Mouse (Mus musculus) forebrain, postnatal 0 days (tissue): ENCODE measurements at regions not wholly inside any gene's neighbourhood (a gene's known extent, or its start where the extent isn't known, plus 50 kb on each side); places are given as distances from the start of the nearest gene placed in this dataset.

Experiments
- ATAC-seq: fragments of 200-750 bp; cut with Nextera tagmentation; 2 replicates; pipeline ENCODE4 v1.8.0; 2017; ENCODE audit warnings: mild to moderate bottlenecking, moderate library complexity
- DNase-seq: peaks from one replicate; pipeline ENCODE4 v3.0.0-alpha.2; 2015
- H3K27ac ChIP-seq: fragments of 300-500 bp; sonication (generic); 2 replicates; pipeline ENCODE4 v1.5.1; 2014; ENCODE audit warnings: low read depth, mild to moderate bottlenecking, antibody characterized with exemption, low read length, moderate library complexity, mixed read lengths
- H3K27me3 ChIP-seq: fragments of 300-500 bp; sonication (generic); 2 replicates; pipeline ENCODE4 v1.6.1; 2014; ENCODE audit warnings: mild to moderate bottlenecking, low read length, mixed read lengths; ENCODE audit not compliant: insufficient read depth
- H3K36me3 ChIP-seq: fragments of 300-500 bp; sonication (generic); 2 replicates; pipeline ENCODE4 v1.6.1; 2014; ENCODE audit warnings: mild to moderate bottlenecking, moderate library complexity; ENCODE audit not compliant: insufficient read depth
- H3K4me1 ChIP-seq: fragments of 300-500 bp; sonication (generic); 2 replicates; pipeline ENCODE4 v1.6.1; 2014; ENCODE audit warnings: antibody characterized with exemption; ENCODE audit not compliant: insufficient read depth
- H3K4me2 ChIP-seq: fragments of 300-500 bp; sonication (generic); 2 replicates; pipeline ENCODE4 v1.6.1; 2014; ENCODE audit warnings: low read depth, mild to moderate bottlenecking, moderate library complexity
- H3K4me3 ChIP-seq: fragments of 300-500 bp; sonication (generic); 2 replicates; pipeline ENCODE4 v1.5.1; 2014; ENCODE audit warnings: low read depth, low read length, mixed read lengths
- H3K9ac ChIP-seq: fragments of 300-500 bp; sonication (generic); 2 replicates; pipeline ENCODE4 v1.6.1; 2014; ENCODE audit warnings: mild to moderate bottlenecking
- H3K9me3 ChIP-seq: fragments of 300-500 bp; sonication (generic); 2 replicates; pipeline ENCODE4 v1.6.1; 2016; ENCODE audit warnings: low read length
- CTCF ChIP-seq: sonication (generic); IDR thresholded peaks from 2 replicates; pipeline ENCODE4 v1.5.1; 2016; ENCODE audit warnings: antibody characterized with exemption, control low read depth, low read depth
- WGBS: fragments of 180-500 bp; shearing (Covaris S2); extraction: QIAGEN DNeasy Blood & Tissue Kit; methylation state at CpG from one replicate; pipeline ENCODE4 v1.1.7; 2014; 5-methylcytosine and 5-hydroxymethylcytosine counted together

- Histone ChIP-seq H3K4me3 (no peak overlapping the region), H3K27me3 (no peaks in the 10 kb centered on the region), H3K27ac (no peak overlapping the region), H3K4me2 (no peak overlapping the region), H3K9ac (no peak overlapping the region), H3K4me1 (no peaks in the 10 kb centered on the region), H3K9me3 (no peaks in the 10 kb centered on the region), H3K36me3 (no peaks in the 10 kb centered on the region)
- 93% methylated on average over 6 of the region's 6 CpGs for WGBS
- ATAC-seq (no peak), DNase-seq (no peak)
- no peak for TF ChIP-seq CTCF
Measured at GRCm38 (mm10) chr3:150328811-150329210, 1108.9 kb upstream of the Adgrl4 start.

GRCm38 (mm10) chr3:150352139-150352725 lies 1085.5 kb upstream of the Adgrl4 start:
- H3K4me3 ChIP-seq = no peak overlapping the region
- ATAC-seq (no peak), DNase-seq (no peak)
- no peaks in the 10 kb centered on the region for H3K4me1 ChIP-seq
- H3K9ac ChIP-seq = no peak overlapping the region
- no peaks in the 10 kb centered on the region for H3K36me3 ChIP-seq
- no peaks in the 10 kb centered on the region for H3K9me3 ChIP-seq
- WGBS = 24% methylated on average over 9 of the region's 9 CpGs
- TF ChIP-seq CTCF = no peak
- no peak overlapping the region for H3K27ac ChIP-seq
- H3K4me2 ChIP-seq = no peak overlapping the region
- H3K27me3 ChIP-seq = no peaks in the 10 kb centered on the region

GRCm38 (mm10) chr3:150365766-150366165 lies 1071.9 kb upstream of the Adgrl4 start:
- Histone ChIP-seq H3K27me3 (no peaks in the 10 kb centered on the region), H3K9me3 (no peaks in the 10 kb centered on the region), H3K4me1 (no peaks in the 10 kb centered on the region), H3K9ac (no peak overlapping the region), H3K4me2 (no peak overlapping the region), H3K4me3 (no peak overlapping the region), H3K27ac (no peak overlapping the region), H3K36me3 (no peaks in the 10 kb centered on the region)
- ATAC-seq (no peak), DNase-seq (no peak)
- no peak for TF ChIP-seq CTCF
- 91% methylated on average over 3 of the region's 3 CpGs for WGBS

GRCm38 (mm10) chr3:150384996-150385627 lies 1052.6 kb upstream of the Adgrl4 start:
- H3K36me3 ChIP-seq = no peaks in the 10 kb centered on the region
- DNase-seq (peak; percentile 24), ATAC-seq (no peak)
- WGBS = 5% methylated on average over 1 of the region's 1 CpGs
- no peaks in the 10 kb centered on the region for H3K9me3 ChIP-seq
- H3K4me3 ChIP-seq = no peak overlapping the region
- H3K9ac ChIP-seq = no peak overlapping the region
- H3K27ac ChIP-seq = no peak overlapping the region
- H3K4me2 ChIP-seq = no peak overlapping the region
- peak; percentile 60 for TF ChIP-seq CTCF
- H3K27me3 ChIP-seq = no peaks in the 10 kb centered on the region
- no peaks in the 10 kb centered on the region for H3K4me1 ChIP-seq

GRCm38 (mm10) chr3:150401694-150402301 lies 1035.9 kb upstream of the Adgrl4 start:
- ATAC-seq = peak; percentile 86
- Histone ChIP-seq H3K36me3 (no peaks in the 10 kb centered on the region), H3K4me3 (no peak overlapping the region), H3K27ac (no peak overlapping the region), H3K9ac (no peak overlapping the region), H3K9me3 (no peaks in the 10 kb centered on the region), H3K4me1 (no peaks in the 10 kb centered on the region), H3K4me2 (no peak overlapping the region), H3K27me3 (no peaks in the 10 kb centered on the region)
- WGBS = 94% methylated on average over 2 of the region's 2 CpGs
- no peak for TF ChIP-seq CTCF
- DNase-seq = peak; percentile 49

- no peak overlapping the region for H3K9ac ChIP-seq
- no peaks in the 10 kb centered on the region for H3K4me1 ChIP-seq
- no peak overlapping the region for H3K27ac ChIP-seq
- ATAC-seq = no peak
- no peaks in the 10 kb centered on the region for H3K36me3 ChIP-seq
- no peak overlapping the region for H3K4me3 ChIP-seq
- H3K9me3 ChIP-seq = no peaks in the 10 kb centered on the region
- no peak for TF ChIP-seq CTCF
- no peaks in the 10 kb centered on the region for H3K27me3 ChIP-seq
- WGBS = 80% methylated on average over 6 of the region's 6 CpGs
- DNase-seq = no peak
- H3K4me2 ChIP-seq = no peak overlapping the region
Measured at GRCm38 (mm10) chr3:150406086-150406485, 1031.6 kb upstream of the Adgrl4 start.

GRCm38 (mm10) chr3:150415277-150415676 lies 1022.4 kb upstream of the Adgrl4 start:
- WGBS = 76% methylated on average over 2 of the region's 2 CpGs

More at GRCm38 (mm10) chr3:150415277-150415676, 1022.4 kb upstream of the Adgrl4 start:
- no peak for ATAC-seq
- Histone ChIP-seq H3K9ac (no peak overlapping the region), H3K36me3 (no peaks in the 10 kb centered on the region), H3K4me2 (no peak overlapping the region), H3K4me3 (no peak overlapping the region), H3K27ac (no peak overlapping the region), H3K27me3 (no peaks in the 10 kb centered on the region), H3K4me1 (no peaks in the 10 kb centered on the region), H3K9me3 (no peaks in the 10 kb centered on the region)
- DNase-seq = no peak
- no peak for TF ChIP-seq CTCF
